ENCODE assay signal across 7 mouse cellular contexts in the genomic region with DNA sequence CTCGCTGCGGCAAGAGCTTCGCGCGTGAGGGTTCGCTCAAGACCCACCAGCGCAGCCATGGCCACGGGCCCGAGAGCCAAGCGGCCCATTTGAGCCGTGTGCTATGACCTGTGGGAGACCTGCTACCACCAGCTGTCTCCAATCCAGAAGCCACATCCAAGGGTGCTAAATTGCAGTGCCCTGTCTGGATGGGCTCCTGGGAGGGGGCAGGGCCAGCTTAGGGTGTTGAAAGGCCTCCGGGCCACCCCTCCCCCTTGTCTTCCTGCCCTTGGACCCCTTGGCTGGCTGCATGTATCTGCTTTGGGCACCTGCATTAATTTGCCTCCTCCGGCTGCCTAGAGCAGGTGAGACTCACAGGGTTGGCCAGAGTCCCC. TPM values are rescaled to one million over a fixed set of nuclear protein-coding genes. Genes with fewer than 3 reads are reported as not detected.
DNase-seq lines count a peak whose midpoint lies in the region; ATAC-seq and TF ChIP-seq lines count a peak whose summit lies in the region.

No protein-coding gene starts in this region.

- DNase-seq in thymus, adult 2 months: no peak
- no peak for DNase-seq in thymus, postnatal 4 days
- DNase-seq in right cerebral cortex, adult 18-20 months: no peak
- no peak for DNase-seq in urinary bladder, postnatal 36 days (ENCODE audit: low spot score in 2 of 2)
- DNase-seq in ovary, postnatal 36 days (ENCODE audit: low spot score): no peak

- no peaks in the 10 kb centered on the region for H3K36me3 ChIP-seq in thymus, adult 2 months (ENCODE audit: control insufficient read depth, insufficient read depth, low read length)
- no peaks in the 10 kb centered on the region for H3K36me3 ChIP-seq in hindbrain, embryonic 13.5 days
- no peaks in the 10 kb centered on the region for H3K36me3 ChIP-seq in limb, embryonic 15.5 days

- 19% methylated on average over 13 of the region's 13 CpGs for WGBS in thymus, adult 2 months
- 16% methylated on average over 13 of the region's 13 CpGs for WGBS in hindbrain, embryonic 13.5 days
- WGBS in limb, embryonic 15.5 days: 13% methylated on average over 13 of the region's 13 CpGs

- peak overlapping the region; percentile 77 for H3K9ac ChIP-seq in hindbrain, embryonic 13.5 days
- peak overlapping the region; percentile 33; the same call in 1 of the 2 replicates for H3K9ac ChIP-seq in limb, embryonic 15.5 days

- peak overlapping the region; percentile 42 for H3K4me3 ChIP-seq in thymus, adult 2 months (ENCODE audit: control insufficient read depth, insufficient read depth, low read length)
- H3K4me3 ChIP-seq in hindbrain, embryonic 13.5 days: peak overlapping the region; percentile 48
- peak overlapping the region; percentile 44 for H3K4me3 ChIP-seq in limb, embryonic 15.5 days

- H3K9me3 ChIP-seq in hindbrain, embryonic 13.5 days: no peaks in the 10 kb centered on the region
- no peaks in the 10 kb centered on the region for H3K9me3 ChIP-seq in limb, embryonic 15.5 days

- H3K27me3 ChIP-seq in thymus, adult 2 months (ENCODE audit: control insufficient read depth, insufficient read depth, low read length): no peaks in the 10 kb centered on the region
- peaks cover 55% of the 10 kb centered on the region for H3K27me3 ChIP-seq in hindbrain, embryonic 13.5 days
- peaks cover 47% of the 10 kb centered on the region for H3K27me3 ChIP-seq in limb, embryonic 15.5 days

- no peak overlapping the region for H3K27ac ChIP-seq in thymus, adult 2 months (ENCODE audit: control insufficient read depth, insufficient read depth, low read length)
- H3K27ac ChIP-seq in hindbrain, embryonic 13.5 days: peak overlapping the region; percentile 52
- H3K27ac ChIP-seq in limb, embryonic 15.5 days: no peak overlapping the region

- peak overlapping the region; percentile 77 for H3K4me2 ChIP-seq in hindbrain, embryonic 13.5 days
- H3K4me2 ChIP-seq in limb, embryonic 15.5 days: peak overlapping the region; percentile 89

- peaks cover 22% of the 10 kb centered on the region for H3K4me1 ChIP-seq in thymus, adult 2 months (replicated peaks; ENCODE audit: control insufficient read depth, insufficient read depth, low read length)
- peaks cover 28% of the 10 kb centered on the region for H3K4me1 ChIP-seq in hindbrain, embryonic 13.5 days (replicated peaks)
- H3K4me1 ChIP-seq in limb, embryonic 15.5 days: peaks cover 22% of the 10 kb centered on the region

- ATAC-seq in hindbrain, embryonic 13.5 days (ENCODE audit: low FRiP score): peak; percentile 29
- ATAC-seq in limb, embryonic 15.5 days (ENCODE audit: insufficient number of reproducible peaks, low FRiP score, low TSS enrichment, low read depth): 0 out of 2 replicates have a peak, but pooled peaks have one; percentile 18

- no peak for TF ChIP-seq CTCF in thymus, adult 2 months (IDR thresholded peaks at IDR 0.05; ENCODE audit: borderline replicate concordance, control insufficient read depth, extremely low read depth, insufficient read depth, low read length, poor library complexity)

- no peak for TF ChIP-seq POLR2A in thymus, adult 2 months (IDR thresholded peaks at IDR 0.05; ENCODE audit: control insufficient read depth, extremely low read depth, insufficient read depth, low read length, poor library complexity)

RNA-seq across cellular contexts. Expression of a gene that starts 3.1 kb away (rescaled TPM):
- 1.5 and 1.7 TPM in 2 replicates for polyA plus RNA-seq in thymus, adult 2 months (2012; rRNA removed)
- 13.1 and 13.2 TPM in 2 replicates for polyA plus RNA-seq in hindbrain, embryonic 13.5 days (2015; fragmentation: Nextera tagmentation; extraction: Ambion mirVana)
- 0.99 and 1.2 TPM in 2 replicates for polyA plus RNA-seq in limb, embryonic 15.5 days (2015; fragmentation: Nextera tagmentation; extraction: Ambion mirVana)

RNA-seq across cellular contexts. Expression of a gene that starts 17.4 kb away (rescaled TPM):
- 26.6 and 29.8 TPM in 2 replicates for polyA plus RNA-seq in thymus, adult 2 months (2012; rRNA removed)
- 0.47 and 0.85 TPM in 2 replicates for polyA plus RNA-seq in hindbrain, embryonic 13.5 days (2015; fragmentation: Nextera tagmentation; extraction: Ambion mirVana)
- 1.4 and 1.5 TPM in 2 replicates for polyA plus RNA-seq in limb, embryonic 15.5 days (2015; fragmentation: Nextera tagmentation; extraction: Ambion mirVana)

RNA-seq across cellular contexts. Expression of a gene that starts 27.8 kb away (rescaled TPM):
- 8.2 and 10.2 TPM in 2 replicates for polyA plus RNA-seq in thymus, adult 2 months (2012; rRNA removed)
- 14.7 and 15.0 TPM in 2 replicates for polyA plus RNA-seq in hindbrain, embryonic 13.5 days (2015; fragmentation: Nextera tagmentation; extraction: Ambion mirVana)
- 5.1 and 5.4 TPM in 2 replicates for polyA plus RNA-seq in limb, embryonic 15.5 days (2015; fragmentation: Nextera tagmentation; extraction: Ambion mirVana)

RNA-seq across cellular contexts. Expression of a gene that starts 35.9 kb away (rescaled TPM):
- not detected in 2 replicates for polyA plus RNA-seq in thymus, adult 2 months (2012; rRNA removed)
- polyA plus RNA-seq in hindbrain, embryonic 13.5 days (2015; fragmentation: Nextera tagmentation; extraction: Ambion mirVana): not detected in 2 replicates
- polyA plus RNA-seq in limb, embryonic 15.5 days (2015; fragmentation: Nextera tagmentation; extraction: Ambion mirVana): 0.79 and 1.1 TPM in 2 replicates

RNA-seq across cellular contexts. Expression of a gene that starts 36.0 kb away (rescaled TPM):
- polyA plus RNA-seq in thymus, adult 2 months (2012; rRNA removed): 35.3 and 40.2 TPM in 2 replicates
- polyA plus RNA-seq in hindbrain, embryonic 13.5 days (2015; fragmentation: Nextera tagmentation; extraction: Ambion mirVana): 39.3 and 41.8 TPM in 2 replicates
- 21.0 and 23.9 TPM in 2 replicates for polyA plus RNA-seq in limb, embryonic 15.5 days (2015; fragmentation: Nextera tagmentation; extraction: Ambion mirVana)

Comparison
In these comparisons a context has a peak if more than half of its experiments do, and no peak if none do; other contexts are left out.
1. RNA of a gene that starts 17.4 kb away (polyA plus RNA-seq): 26.6 to 29.8 TPM in thymus, adult 2 months; 1.4 to 1.5 TPM in limb, embryonic 15.5 days and 0.47 to 0.85 TPM in hindbrain, embryonic 13.5 days; every median in the first group is over 10 times any median in the second.
2. Peak in every context shown above with its lines, with median percentiles within 50 percentile points of each other: H3K4me3 ChIP-seq.